Mouse (Mus musculus) stomach, embryonic 14.5 days (tissue): ENCODE measurements around the gene Eif2b2. TPM values are rescaled to one million over a fixed set of nuclear protein-coding genes. Genes with fewer than 3 reads are reported as not detected.

Experiments
- ATAC-seq: fragments of 200-750 bp; cut with Nextera tagmentation; 2 replicates; pipeline ENCODE4 v1.8.0; 2017; ENCODE audit warnings: low read depth, moderate TSS enrichment; ENCODE audit not compliant: insufficient number of reproducible peaks, insufficient read depth, low FRiP score
- H3K27ac ChIP-seq: fragments of 300-500 bp; sonication (generic); 2 replicates; pipeline ENCODE4 v1.5.1; 2014; ENCODE audit warnings: mild to moderate bottlenecking, low read length, moderate library complexity, mixed read lengths
- H3K27me3 ChIP-seq: fragments of 300-500 bp; sonication (generic); 2 replicates; pipeline ENCODE4 v1.6.1; 2014; ENCODE audit warnings: low read length, control low read depth, mixed read lengths; ENCODE audit not compliant: control insufficient read depth, insufficient read depth
- H3K36me3 ChIP-seq: fragments of 300-500 bp; sonication (generic); 2 replicates; pipeline ENCODE4 v1.6.1; 2014; ENCODE audit warnings: mild to moderate bottlenecking, control low read depth, low read length, moderate library complexity, mixed read lengths; ENCODE audit not compliant: control insufficient read depth, insufficient read depth
- H3K4me1 ChIP-seq: fragments of 300-500 bp; sonication (generic); 2 replicates; pipeline ENCODE4 v1.6.1; 2014; ENCODE audit warnings: low read length, control low read depth, mixed read lengths; ENCODE audit not compliant: control insufficient read depth, insufficient read depth
- H3K4me2 ChIP-seq: fragments of 300-500 bp; sonication (generic); replicated peaks from 2 replicates; pipeline ENCODE4 v1.6.1; 2014; ENCODE audit warnings: low read depth, low read length, control low read depth
- H3K4me3 ChIP-seq: fragments of 300-500 bp; sonication (generic); 2 replicates; pipeline ENCODE4 v1.5.1; 2014; ENCODE audit warnings: low read depth, low read length, control low read depth
- H3K9ac ChIP-seq: fragments of 300-500 bp; sonication (generic); replicated peaks from 2 replicates; pipeline ENCODE4 v1.6.1; 2014; ENCODE audit warnings: low read depth, mild to moderate bottlenecking, control low read depth, low read length, moderate library complexity, mixed read lengths
- H3K9me3 ChIP-seq: fragments of 300-500 bp; sonication (generic); 2 replicates; pipeline ENCODE4 v1.6.1; 2016; ENCODE audit warnings: low read depth, low read length, control low read depth; ENCODE audit not compliant: control insufficient read depth
- WGBS: fragments of 180-500 bp; shearing (Covaris S2); extraction: QIAGEN DNeasy Blood & Tissue Kit; methylation state at CpG from one replicate; pipeline ENCODE4 v1.1.7; 2014; 5-methylcytosine and 5-hydroxymethylcytosine counted together
- polyA plus RNA-seq: library from polyadenylated mRNA; unstranded; fragments of >200 nt; fragmentation: Nextera tagmentation; extraction: Ambion mirVana; gene quantifications from 2 replicates; pipeline ENCODE4 v1.2.1, GENCODE M21; 2014

Gene Eif2b2
- polyA plus RNA-seq, 1 experiment from 2014 or later: 81.1 TPM

DNA sequence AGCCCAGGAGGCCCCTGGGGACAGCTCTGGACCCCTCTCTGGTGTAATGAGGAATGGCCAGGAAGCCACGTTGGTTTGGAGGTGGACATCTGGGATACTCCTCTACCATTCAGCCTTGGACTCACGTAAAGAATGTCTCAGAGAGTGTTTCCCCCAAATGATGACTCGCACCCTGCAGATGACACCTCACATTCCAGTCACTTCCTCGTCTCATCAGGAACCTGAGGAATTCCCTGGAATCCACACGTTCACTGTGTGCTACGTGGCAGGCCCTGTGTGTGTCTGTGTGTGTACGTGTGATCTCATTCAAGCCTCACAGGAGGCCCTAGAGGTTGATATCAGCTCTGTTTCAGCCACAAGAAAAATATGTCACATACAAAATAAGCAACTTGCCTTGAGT is 32.9 kb upstream of the Eif2b2 start:
- H3K9me3 ChIP-seq: no peaks in the 10 kb centered on the region
- no peaks in the 10 kb centered on the region for H3K27me3 ChIP-seq
- H3K9ac ChIP-seq: no peak overlapping the region
- WGBS: 60% methylated on average over 7 of the region's 7 CpGs
- H3K4me1 ChIP-seq: peaks cover 19% of the 10 kb centered on the region; the same call in 1 of the 2 replicates
- H3K4me2 ChIP-seq: no peak overlapping the region
- H3K36me3 ChIP-seq: no peaks in the 10 kb centered on the region
- no peak overlapping the region; the same call in 1 of the 2 replicates for H3K27ac ChIP-seq
- ATAC-seq: no peak
- no peak overlapping the region for H3K4me3 ChIP-seq

DNA sequence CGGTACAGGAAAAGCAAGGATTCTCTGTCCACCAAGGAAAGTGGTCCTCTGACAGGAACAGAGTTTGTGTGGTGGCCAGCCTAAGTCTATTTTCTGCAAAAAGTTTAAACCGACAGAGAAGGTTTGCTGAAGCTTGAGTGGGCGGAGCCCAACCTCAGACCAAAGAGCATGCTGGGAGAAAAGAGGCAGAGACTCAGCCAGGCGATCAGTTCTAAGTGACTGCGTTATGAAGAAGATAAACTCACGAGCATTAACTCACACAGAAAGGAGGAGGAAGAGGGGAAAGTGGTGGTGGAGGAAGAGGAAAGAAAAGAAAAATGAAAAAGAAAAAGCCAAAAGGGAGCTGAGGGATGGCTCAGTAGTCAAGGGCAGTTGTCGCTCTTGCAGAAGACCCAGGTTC is 29.0 kb upstream of the Eif2b2 start:
- no peak overlapping the region for H3K9ac ChIP-seq
- H3K36me3 ChIP-seq: no peaks in the 10 kb centered on the region
- no peak for ATAC-seq
- no peak overlapping the region for H3K4me3 ChIP-seq
- 73% methylated on average over 7 of the region's 7 CpGs for WGBS
- H3K27ac ChIP-seq: no peak overlapping the region
- no peak overlapping the region for H3K4me2 ChIP-seq
- no peaks in the 10 kb centered on the region for H3K27me3 ChIP-seq
- H3K9me3 ChIP-seq: no peaks in the 10 kb centered on the region
- peaks cover 34% of the 10 kb centered on the region; the same call in 1 of the 2 replicates for H3K4me1 ChIP-seq

DNA sequence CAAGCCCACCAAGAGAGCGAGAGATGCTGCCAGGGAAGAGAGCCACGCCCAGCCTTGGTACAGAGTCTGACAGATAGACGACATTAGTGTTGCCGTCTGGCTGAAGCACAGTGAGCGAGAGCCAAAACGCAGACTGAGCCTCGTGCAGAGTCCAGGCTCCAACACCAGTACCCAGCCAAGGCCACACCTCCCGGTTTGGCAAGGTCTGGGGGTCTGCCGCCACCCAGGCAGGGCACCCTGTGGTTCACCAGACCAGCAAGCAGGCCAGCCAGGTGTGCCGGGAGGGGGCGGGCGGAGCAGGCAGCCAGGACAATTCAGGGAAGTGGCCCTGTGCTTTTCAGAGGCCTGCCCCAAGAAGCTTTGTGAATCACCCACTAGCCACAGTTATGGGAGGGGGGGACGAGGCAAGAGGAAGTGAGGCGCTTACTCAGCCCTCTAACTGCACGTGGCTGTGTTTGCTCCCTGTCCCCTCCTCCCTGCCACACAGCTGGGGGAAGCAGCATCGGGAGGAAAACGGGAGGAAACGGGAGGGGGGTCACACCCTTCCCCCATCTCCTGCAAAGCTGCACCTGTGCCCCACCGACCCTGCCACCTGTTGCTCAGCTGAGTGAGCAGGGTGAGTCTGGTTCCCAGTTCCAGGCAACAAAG is 26.7 kb upstream of the Eif2b2 start:
- H3K36me3 ChIP-seq: no peaks in the 10 kb centered on the region
- no peak overlapping the region for H3K27ac ChIP-seq
- H3K4me1 ChIP-seq: peaks cover 31% of the 10 kb centered on the region; the same call in 1 of the 2 replicates
- no peak overlapping the region for H3K9ac ChIP-seq
- no peaks in the 10 kb centered on the region for H3K9me3 ChIP-seq
- WGBS: 26% methylated on average over 19 of the region's 19 CpGs
- H3K4me2 ChIP-seq: no peak overlapping the region
- H3K27me3 ChIP-seq: no peaks in the 10 kb centered on the region
- ATAC-seq: peak; percentile 54
- H3K4me3 ChIP-seq: no peak overlapping the region

DNA sequence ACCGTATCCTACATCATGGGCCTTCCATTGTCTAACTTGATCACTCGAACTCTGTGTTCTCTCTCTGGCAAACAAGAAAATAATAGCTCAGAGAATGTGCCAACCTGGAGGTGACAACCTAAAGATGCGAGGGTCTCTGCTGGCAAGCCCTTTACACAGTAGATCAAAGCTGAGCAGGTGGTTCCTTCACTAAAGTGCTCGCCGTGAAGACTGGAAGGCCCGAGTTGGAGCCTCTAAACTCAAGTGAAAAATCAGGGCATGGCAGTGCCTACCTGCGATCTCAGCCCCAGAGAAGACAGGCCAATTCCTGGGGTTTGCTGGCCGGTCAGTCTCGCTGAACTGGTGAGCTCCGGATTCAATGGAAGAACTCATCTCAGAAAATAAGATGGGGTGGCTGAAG is 26.1 kb upstream of the Eif2b2 start:
- Histone ChIP-seq H3K9me3 (no peaks in the 10 kb centered on the region), H3K4me2 (no peak overlapping the region), H3K9ac (no peak overlapping the region), H3K4me1 (peaks cover 37% of the 10 kb centered on the region; the same call in 1 of the 2 replicates), H3K27ac (no peak overlapping the region), H3K27me3 (no peaks in the 10 kb centered on the region), H3K4me3 (no peak overlapping the region), H3K36me3 (no peaks in the 10 kb centered on the region)
- ATAC-seq: no peak
- 82% methylated on average over 10 of the region's 10 CpGs for WGBS

DNA sequence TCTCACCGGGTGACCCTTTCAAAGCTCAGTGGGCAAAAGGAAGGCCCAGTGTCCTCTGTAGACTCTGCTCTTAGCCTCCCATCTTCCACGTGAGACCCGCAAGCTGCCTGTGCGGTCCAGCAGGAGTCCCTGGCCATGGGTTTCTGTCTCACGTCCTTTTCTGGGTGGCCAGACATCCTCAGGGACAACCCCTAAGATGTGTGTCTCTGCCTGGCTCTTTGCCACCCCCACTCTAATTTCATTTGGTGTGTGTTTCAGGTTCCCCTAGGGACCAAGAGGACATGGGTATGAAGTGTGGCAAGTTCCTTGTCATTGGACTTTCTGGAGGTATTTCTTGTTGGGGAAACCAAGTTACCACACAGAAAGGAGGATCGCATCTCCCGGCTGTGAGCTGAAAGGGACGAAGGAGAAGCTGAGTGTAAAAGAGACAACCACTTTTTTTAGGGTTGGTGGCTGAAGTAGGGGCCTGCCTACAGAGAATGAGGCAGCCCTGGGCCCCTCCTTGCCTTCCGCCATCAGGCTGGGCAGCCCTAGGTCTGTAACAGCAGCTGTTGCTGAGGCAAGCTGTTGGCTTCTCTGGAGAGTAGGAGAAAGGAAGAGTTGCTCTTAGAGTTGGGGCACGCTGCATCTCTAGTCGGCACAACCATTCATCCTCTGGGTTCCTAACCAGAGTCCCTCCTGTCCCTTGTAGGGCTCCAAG is 25.2 kb upstream of the Eif2b2 start:
- H3K9me3 ChIP-seq: no peaks in the 10 kb centered on the region
- H3K27ac ChIP-seq: peak overlapping the region; percentile 84; the same call in 1 of the 2 replicates
- H3K4me2 ChIP-seq: no peak overlapping the region
- H3K36me3 ChIP-seq: no peaks in the 10 kb centered on the region
- H3K9ac ChIP-seq: no peak overlapping the region
- no peak for ATAC-seq
- 82% methylated on average over 11 of the region's 11 CpGs for WGBS
- peaks cover 42% of the 10 kb centered on the region; the same call in 1 of the 2 replicates for H3K4me1 ChIP-seq
- no peak overlapping the region for H3K4me3 ChIP-seq
- no peaks in the 10 kb centered on the region for H3K27me3 ChIP-seq

DNA sequence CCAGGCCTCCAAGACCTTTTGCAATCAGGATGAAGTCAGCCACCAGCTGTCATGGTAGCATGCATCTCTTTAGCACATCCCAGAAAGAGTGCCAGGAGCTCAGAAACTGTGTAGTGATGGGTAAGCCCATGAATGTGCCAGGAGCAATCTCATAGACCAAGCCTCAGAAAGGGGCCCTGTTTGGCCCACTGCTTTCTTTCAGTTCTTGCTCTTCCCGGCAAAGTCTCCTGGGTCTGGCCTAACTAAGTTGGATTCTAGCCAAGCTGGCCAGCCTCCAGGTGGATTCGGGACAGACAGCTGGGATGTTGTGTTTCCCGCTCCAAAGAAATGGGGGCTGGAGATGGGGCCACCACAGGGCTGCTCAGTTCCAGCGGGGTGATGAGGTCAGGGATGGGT is 24.7 kb upstream of the Eif2b2 start:
- Histone ChIP-seq H3K27ac (peak overlapping the region; percentile 84), H3K9me3 (no peaks in the 10 kb centered on the region), H3K4me2 (no peak overlapping the region), H3K4me1 (peaks cover 42% of the 10 kb centered on the region; the same call in 1 of the 2 replicates), H3K4me3 (no peak overlapping the region), H3K27me3 (no peaks in the 10 kb centered on the region), H3K36me3 (no peaks in the 10 kb centered on the region), H3K9ac (no peak overlapping the region)
- 19% methylated on average over 4 of the region's 4 CpGs for whole genome bisulfite sequencing
- ATAC-seq: peak; percentile 62

DNA sequence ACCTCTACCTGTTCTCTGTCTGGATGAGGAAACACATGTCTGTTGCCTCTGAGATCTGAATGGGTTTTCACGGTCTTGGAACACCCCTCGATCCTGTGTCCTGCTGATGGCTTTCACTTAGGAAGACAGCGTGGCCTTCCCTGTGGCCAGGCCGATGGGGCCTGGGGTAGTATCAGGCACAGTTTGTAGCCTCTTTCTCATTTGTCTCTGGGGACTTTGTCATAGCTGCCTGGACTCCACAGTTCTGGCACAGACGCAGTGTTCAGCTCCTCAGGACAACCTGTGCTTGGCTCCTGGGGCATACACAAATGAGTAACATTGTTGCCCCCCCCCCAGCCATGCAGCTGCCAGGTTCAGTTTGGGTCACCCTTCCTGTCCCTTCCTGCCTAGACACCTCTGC is 24.2 kb upstream of the Eif2b2 start:
- Histone ChIP-seq H3K9me3 (no peaks in the 10 kb centered on the region), H3K4me1 (peaks cover 42% of the 10 kb centered on the region; the same call in 1 of the 2 replicates), H3K27me3 (no peaks in the 10 kb centered on the region), H3K4me2 (no peak overlapping the region), H3K36me3 (no peaks in the 10 kb centered on the region), H3K9ac (no peak overlapping the region), H3K4me3 (no peak overlapping the region), H3K27ac (peak overlapping the region; percentile 84)
- 76% methylated on average over 5 of the region's 5 CpGs for WGBS
- ATAC-seq: no peak; the same call in 1 of the 2 replicates

DNA sequence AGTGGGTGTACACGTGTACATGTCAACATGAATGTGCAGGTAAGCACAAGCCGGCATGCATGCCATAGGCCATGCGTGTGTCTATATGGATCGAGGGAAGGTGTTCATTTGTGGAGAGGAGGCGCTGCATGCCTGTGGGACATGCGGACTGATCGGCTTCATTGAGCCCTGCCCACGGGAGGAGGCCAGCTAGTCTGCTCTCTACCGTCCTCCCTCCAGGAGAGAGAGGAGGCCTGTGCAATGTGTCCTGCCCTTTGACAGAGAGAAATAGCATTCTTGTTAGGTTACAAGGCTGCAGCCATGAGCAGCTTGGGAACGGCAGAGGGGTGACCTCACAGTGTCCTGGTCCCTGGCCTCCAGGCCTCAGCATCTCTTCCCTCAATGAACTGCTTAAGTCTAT is 23.1 kb upstream of the Eif2b2 start:
- WGBS: 72% methylated on average over 10 of the region's 10 CpGs
- H3K27ac ChIP-seq: no peak overlapping the region
- no peak overlapping the region for H3K4me3 ChIP-seq
- H3K9me3 ChIP-seq: no peaks in the 10 kb centered on the region
- no peak overlapping the region for H3K4me2 ChIP-seq
- no peaks in the 10 kb centered on the region for H3K27me3 ChIP-seq
- no peak for ATAC-seq
- no peaks in the 10 kb centered on the region for H3K36me3 ChIP-seq
- H3K4me1 ChIP-seq: peaks cover 47% of the 10 kb centered on the region
- no peak overlapping the region for H3K9ac ChIP-seq
